Mouse (Mus musculus): ENCODE results near the gene Slc30a7.

Slc30a7 gene

DNA sequence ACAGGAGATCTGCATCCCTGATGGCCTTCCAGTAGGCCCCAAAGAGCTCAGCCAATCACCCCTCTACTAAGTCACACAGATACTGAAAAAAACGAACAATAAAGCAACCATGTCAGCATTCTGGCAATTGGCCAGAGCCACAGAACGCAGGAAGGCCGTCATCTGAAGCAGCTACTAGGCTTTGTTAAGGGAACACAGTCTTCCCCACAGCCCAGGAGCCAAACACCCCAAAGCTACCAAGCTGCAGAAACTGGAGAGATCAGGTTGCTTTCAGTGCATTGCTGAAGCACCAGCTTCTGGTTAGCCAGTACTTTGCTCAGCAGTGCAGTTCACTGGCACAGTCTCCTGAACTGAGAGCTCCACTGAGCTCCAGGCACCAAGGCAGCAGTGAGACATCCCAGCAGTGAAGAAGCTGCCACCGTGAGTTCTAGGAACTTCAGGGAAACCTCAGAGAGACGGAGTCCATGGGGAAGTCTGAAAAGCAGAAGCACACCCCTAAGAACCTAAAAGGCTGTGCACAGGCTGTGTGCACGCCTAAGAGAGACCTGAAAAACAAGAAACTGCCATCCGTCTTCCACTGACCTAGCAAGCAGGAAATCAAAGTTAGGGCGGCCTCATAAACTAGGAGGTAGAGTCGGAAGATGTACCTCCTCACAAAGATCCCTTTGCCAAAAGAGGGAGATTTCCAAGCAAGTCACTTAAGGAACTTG lies 21.9 kb downstream of the Slc30a7 start:
- DNase-seq (ENCODE audit: low read depth), result no peak

DNA sequence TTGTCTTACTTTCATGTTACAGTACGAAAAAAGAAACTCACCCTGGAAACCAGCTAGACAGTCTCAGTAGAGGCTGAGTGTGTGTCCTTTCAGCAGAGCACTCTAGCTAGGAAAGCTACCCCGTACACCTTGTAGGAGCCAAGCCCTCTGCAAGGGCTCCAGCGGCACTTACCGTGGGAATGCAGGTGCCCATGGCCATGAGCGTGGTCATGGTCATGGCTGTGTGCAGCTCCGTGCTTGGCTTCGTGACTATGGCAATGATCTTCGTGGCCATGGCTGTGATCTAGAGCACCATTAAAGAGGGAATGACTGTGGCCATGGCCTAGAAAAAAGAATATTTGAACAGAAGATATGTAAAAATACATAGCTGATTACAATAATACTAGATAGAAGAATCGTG lies 22.6 kb downstream of the Slc30a7 start:
- no peak for DNase-seq (ENCODE audit: low read depth)

DNA sequence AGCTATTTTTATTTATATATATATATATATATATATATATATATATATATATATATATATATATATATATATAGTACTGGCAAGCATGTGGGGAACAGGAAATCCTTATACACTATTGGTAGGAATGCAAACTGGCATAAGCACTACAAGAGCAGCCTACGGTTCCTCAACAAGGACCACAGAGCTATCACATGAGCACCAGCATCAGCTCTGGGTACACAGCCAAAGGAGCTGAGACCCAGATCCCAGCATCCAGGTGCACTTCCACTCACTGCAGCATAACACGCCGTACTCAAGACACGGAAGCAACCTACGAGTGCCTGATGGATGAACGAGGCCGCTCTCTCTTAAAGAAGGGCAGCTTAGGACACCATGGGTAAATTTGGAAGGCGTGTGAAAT lies 24.0 kb downstream of the Slc30a7 start:
- no peak for DNase-seq (ENCODE audit: low read depth)

DNA sequence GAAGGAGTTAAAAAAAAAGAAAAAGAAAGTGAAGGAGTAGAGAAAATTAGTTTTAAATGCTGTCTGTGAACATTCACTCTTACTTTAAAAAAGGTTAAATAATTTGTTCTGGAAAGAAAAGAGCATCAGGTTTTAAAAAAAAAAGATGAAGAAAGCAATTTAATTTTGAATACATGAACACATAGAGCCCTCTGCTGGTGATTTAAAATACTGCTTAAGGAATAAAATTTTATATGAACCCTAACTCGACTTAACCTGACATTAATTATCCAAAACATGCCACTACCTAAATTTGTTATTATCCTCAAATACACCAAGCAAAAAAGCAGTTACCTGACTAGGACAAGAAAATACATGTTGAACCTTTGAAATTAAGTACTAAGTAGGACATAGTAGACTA lies 28.2 kb downstream of the Slc30a7 start:
- DNase-seq (ENCODE audit: low read depth), result peak; percentile 13

DNA sequence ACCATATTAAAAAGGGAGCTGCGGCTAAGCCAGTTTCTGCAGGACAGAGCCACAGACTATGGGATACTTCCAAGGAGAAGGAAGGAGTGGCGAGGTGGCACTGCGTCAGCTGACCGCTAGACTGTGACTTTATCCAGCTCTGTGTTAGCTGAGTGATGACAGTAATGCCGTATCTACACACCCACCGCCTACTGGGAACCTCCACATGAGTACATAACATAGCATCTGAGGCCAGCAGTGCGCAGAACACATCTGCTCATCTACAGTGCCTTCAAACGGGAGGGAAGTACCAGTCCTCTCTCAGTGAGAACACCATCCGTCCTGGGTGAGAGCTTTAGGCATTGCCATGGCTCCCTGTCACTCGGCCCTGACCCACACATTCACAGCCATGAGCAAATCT lies 32.2 kb downstream of the Slc30a7 start:
- no peak for DNase-seq (ENCODE audit: low read depth)

DNA sequence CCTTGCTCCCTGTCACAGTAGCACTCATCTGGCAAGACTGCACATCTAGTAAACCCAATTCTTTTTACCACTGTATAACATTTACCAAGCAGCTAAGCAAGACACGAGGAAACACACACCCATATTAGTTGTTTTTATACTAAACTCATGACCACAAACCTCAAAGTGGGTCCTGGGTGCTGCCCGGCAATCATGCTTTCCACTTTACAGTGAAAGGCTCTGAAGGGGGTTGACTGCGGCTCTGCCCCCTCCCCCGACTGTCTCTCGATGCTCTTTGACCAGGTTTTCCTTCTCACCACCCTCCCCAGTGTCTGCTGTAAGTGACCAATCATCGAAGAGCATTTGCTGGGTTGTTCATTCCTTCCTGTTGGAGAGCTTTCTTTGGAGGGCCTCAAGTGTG lies 33.0 kb downstream of the Slc30a7 start:
- no peak for DNase-seq (ENCODE audit: low read depth)

DNA sequence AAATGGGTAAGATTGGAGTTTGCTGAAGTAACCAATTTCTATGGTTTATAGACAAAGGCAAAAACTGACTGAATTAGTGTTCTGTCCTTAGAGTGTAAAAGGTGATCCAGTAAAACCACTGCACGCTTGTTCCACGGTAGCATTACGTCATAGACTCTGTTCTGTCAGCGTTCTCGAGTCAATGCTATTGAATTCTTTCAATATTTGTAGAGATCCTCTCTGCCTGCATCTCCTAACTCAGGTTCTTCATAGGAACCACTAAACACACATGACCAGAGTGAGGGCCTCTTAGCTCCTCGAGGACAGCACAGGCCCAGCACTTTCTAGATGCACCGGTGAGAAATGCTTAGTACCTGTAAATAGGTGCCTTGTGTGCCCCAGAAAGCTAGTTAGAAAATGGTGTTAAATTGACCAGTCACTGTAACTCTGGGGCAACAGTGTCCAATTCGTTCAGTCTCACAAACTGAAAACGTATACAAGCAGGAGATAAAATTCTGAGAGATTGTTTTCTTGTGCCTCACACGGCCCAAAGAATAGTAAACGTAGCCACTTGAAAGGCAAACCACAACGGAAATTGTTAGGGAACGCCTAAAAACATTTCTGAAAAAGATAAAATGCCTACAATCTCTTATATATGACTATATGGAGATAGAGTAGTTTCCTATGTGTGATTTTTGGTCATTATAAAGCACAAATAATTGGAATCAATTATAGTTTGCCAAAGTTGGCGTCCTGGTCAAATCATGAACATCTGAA lies 35.1 kb downstream of the Slc30a7 start:
- no peak for DNase-seq (ENCODE audit: low read depth)

DNA sequence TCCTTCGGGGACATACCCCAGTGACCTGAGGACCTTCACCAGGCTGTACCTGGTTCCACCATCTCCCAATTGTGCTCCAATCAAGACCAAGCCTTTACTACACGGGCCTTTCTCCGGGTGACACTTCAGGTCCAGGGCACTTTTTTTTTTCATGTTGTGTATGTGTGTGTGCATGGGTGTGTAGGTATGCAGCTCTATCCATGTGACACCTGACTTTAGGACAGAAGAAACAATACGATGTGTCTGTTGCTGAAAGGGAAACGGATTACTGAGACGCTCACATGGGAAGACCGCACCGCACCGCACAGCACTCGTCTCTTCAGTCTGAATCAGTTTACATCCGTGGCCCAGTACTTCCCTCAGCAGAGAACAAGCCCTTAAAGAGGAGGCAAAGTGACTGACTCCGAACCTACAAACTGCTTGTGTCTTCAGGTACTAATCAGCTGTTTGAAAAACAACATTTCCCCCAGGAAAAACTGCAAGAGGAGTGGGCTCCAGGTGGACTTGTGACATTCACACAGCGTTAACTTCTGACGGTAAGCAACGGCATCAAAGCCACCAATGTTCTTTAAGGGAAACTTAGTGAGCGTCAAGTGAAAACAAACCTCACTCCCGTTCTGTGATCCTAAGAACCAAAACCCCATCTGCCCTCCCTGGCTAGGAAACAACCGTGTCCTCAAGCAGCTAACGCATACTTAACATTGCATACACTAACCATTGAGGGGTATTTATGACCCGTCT lies 36.0 kb downstream of the Slc30a7 start:
- DNase-seq (ENCODE audit: low read depth), result no peak

DNA sequence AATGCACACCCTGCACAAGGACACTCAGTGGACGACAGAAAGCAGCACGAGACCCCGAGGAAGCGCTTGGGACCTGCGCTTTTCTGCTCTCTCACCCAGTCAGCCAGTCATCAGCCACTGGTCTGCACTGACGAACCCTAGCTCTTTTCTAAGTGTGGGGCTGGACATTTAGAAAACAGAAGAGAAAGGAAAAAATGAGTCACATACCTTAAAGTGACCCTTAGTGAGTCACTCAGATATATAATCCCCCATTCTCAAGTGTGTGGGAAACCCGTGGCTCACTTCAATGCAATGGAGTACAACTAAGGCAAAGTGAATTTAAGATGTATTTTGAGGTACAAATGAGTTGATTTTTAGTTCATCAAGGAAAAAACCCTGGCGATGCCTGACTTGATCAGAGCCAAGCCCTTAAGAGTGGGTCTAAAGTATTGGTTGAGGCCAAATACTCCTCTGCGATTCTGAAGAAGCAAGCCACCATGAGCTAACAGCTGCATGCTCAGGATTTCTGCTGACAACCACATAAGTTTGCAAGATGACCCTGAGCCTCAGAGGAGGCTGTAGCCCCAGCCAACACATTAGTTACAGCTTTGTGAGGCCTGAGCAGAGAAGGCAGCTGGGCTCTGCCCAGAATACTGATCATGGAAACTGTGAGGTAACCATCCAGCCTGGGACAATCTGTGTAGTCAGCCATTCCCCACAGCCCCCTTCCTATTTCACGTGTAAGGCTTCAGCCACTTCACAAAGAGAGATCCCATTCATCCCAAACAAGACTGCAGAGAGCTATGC lies 38.3 kb downstream of the Slc30a7 start:
- no peak for DNase-seq (ENCODE audit: low read depth)

DNA sequence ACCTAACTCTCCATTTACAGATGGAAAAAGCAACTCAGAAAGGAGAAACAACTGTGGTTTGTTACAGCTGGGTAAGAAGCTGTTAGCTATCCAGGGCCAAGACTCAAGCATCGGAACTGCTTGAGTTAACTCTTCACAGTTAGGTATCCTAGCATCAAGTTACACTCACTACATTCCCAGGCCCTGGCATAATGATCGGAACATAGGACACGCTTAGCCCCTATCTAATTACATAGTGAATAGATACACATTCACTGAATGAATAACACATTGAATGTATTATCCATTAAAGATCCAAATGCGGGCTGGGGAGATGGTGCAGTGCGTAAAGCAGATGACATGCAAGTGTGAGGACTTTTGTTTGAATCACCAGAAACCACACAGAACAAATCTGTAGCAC lies 43.1 kb downstream of the Slc30a7 start:
- DNase-seq (ENCODE audit: low read depth), result no peak

DNA sequence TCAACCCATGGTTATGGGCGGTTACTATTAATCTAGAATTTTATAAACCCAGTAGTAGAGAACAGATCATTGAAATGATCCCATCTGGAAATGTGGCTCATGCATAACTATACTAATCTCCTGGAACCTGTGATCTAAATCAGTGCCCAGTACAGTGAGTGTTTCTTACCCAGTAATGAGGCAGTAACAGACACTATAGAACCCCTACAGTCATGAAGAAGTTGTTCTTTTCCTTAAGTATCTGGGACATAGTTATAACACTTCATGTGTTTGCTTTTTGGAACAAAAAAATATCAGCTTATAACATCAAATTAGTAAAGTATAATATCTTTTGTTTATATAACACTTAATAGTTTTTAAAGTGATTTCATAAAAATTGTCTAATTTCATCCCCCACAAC lies 43.6 kb downstream of the Slc30a7 start:
- no peak for DNase-seq (ENCODE audit: low read depth)

DNA sequence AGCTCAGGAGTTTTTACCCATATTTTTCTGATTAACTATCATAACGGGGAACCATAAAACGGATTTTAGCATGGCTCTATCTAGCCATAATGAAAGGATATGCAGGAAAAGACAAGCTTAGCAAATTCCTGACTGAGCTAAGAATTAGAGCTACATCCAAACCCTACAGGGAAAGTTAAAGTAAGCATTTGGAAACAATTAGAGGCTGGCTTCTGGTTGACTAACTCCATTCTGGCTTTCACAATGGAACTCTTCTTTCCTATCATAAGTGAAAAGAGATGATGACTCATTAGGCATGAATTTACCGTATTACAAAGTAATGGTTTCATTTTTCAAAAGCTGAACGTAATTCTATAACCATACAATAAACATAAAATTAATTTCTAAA lies 45.2 kb downstream of the Slc30a7 start:
- no peak for DNase-seq (ENCODE audit: low read depth)

DNA sequence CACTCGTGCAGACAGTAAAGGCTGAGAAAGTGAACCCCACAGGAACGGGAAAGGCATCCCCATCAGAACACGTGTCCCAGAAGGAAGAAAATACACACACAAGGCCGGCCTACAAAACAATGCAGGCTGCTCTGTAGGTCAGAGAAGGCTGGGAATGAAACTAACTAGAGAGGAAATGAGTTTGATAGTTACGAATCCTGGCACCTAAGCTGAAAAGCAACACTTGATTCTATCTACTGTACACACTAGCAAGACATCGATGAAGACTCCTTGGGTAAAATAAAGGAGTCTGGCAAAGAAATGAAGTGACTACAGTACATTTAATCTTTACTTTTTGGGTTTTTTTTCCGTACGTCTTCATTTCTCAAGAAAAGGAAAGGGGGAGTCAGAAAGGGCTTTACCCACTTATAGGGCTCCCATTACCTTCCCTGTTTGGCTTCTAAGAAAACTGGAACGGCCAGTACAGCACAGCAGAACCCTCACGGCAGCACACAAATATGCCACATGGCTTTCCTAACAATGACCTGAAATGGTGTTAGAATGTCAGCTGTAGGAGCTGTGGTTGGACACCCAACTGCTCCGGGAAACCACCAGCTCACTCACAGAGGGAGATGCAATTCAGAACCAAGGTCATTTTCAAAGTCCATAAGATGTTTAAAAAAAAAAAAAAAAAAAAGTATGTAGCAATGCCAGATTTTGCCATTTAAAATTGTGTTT lies 45.7 kb downstream of the Slc30a7 start:
- no peak for DNase-seq (ENCODE audit: low read depth)

DNA sequence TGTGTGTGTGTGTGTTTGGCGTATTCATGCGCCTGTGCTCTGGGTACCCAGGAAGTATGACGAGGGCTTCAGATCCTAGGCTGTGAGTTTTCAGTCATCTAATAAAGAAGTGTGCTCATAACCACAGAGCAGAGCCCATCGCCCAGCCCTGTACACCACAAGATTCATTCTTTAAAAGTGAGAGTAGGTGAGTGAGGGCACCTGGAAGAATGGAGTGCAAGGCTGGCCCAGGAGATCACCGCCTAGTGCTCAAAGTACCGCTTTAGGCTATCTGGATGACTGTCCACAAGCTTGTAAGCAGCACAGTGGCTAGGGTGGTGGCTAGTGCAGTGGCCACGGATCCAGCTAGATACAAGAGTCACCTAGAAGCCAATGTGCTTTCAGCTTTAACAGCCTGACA lies 50.0 kb downstream of the Slc30a7 start:
- DNase-seq (ENCODE audit: low read depth), result no peak

DNA sequence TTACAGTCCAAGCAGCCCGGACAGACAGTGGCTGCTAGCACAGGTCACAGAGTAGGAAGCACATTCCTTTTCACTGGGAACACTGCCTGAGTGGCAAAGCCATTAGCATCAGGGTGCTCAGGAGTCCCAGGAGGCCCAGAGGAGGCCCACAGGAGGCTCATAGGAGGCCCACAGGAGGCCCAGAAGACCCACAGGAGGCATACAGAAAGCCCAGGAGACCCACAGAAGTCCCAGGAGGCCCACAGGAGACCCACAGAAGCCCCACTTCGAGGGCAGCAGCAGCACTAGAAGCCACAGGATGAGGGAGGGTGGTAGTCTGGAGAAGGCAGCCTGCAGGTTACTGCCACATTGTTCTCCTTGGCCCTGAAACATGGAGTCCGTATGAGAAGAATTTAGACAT lies 54.1 kb downstream of the Slc30a7 start:
- no peak for DNase-seq (ENCODE audit: low read depth)

DNA sequence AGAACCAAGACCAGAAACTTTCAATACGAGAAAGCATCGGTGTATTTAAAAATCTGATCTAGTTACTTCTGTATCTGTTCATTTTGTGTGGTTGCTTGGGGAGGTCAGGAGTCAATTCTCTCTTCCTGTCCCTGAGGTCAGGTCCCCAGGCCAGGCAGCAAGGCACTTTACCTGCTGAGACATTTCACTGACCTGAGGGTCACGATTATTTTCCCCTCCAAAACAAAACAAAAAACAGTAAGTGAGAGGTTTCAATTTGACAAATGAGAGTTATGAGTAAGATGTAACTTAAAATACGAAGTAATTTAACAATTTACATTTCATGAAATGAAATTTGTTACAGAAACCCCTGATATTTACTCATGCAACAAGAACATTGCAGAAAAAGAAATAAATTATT lies 54.9 kb downstream of the Slc30a7 start:
- DNase-seq (ENCODE audit: low read depth), result no peak

DNA sequence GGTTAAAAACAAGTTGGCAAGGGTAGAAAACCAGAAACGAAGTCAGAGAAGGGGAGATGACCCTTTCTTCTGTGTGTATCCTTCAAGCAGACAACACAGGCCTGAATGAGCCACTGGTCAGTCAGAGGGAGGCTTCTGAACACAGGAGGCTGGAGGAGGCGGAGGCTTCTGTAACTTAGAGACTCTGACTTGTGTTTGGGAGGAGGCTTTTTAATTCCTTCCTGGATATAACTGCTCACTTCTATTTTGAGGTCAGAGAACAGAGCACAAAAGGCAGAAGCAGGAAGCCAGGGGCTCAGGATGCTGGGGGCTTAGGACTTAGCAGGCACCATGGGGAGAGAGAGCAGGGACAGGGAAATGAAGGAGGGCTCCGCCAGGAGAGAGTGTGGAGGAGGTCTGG lies 56.0 kb downstream of the Slc30a7 start:
- no peak for DNase-seq (ENCODE audit: low read depth)

DNA sequence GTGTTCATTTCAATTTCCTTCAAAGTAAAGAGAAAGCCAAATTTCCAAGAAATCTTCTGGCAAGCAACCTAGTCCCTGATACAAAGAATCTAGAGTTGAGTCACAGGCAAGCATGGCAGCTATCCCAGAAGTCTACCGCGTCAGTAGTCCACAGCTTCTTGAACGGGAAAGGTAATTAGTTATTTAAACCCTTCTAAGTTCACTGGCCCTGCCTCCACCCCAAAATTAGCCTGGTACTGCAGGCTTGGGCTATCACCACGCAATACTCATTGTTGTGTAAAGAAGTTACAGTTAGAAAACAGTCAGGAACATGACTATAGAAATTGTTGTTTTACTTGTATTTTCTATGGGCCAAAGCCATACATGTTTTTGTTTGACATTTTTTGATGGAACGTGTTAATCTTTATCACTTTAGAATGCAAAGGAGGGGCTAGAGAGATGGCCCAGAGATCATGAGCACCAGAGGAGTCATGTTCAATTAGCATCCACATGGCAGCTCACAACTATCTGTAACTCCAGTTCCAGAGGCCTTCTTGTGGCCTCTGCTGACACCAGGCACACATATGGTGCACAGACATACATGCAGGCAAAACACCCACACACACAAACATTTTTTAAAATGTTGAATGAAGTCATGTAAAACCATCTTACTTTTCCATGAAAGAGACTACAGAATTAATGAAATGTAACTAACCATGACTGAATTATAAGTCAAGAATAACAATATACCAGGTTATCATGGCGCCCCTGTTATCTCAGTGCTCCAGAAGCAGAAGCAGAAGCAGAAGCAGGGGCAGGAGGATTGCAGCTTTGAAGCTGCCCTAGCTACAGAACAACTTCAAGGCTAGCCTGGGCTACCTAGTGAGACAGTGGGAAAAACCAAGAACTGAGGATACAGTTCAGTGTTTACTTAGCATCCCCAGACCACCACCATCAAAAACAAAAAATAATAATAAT lies 57.0 kb downstream of the Slc30a7 start:
- no peak for DNase-seq (ENCODE audit: low read depth)

DNA sequence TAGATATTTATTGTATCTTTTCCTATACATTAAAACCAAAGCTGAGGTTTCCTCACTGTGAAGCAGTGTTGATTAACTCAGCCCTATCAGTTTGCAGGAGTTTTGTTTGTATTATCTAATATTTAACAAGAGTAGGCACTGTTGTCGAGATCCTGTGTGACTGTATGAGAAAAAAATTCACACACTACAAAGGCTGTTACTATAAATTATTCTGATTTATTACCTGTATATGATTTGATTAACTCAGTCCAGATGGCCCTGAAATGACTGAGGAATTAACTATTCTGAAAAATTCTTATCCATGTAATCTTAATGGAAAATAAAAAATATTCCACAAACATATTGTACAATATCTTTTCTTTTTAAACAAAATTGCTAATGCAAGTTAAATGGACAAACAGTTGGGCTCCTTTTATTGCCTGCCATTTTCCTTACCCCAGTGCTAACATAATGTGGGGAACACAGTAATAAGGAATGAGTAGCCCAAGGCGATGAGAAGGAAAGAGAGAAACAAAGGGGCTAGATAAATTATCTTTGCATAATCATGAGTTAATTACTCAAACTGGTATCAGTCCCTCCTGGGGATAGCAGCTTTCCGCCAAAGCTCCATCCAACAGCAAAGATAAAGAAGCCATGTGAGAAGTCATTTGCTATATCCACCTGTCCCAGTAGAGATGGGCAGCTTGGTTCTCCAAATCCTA lies 57.8 kb downstream of the Slc30a7 start:
- no peak for DNase-seq (ENCODE audit: low read depth)

DNA sequence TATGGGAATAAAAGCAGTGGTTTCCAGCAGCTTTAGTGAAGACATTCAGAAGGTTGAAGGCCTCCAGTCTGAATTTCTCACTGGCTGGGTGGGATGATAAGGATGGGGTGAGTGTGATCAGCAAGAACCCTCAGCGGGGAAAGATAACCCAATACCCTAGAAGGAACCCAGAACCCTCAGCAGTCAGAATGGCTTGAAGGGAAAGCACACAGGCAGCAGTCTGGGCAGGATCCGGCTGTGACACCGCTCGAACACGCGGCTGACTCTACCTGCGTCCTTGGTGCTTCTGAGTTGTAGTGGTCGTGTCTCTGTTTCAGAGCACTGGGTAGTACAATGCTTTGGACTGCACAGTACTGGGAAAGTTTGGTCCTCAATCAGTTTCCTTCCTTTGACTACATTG lies 60.9 kb downstream of the Slc30a7 start:
- DNase-seq (ENCODE audit: low read depth), result no peak

Data from c-Kit-positive CD71-positive TER-119-negative erythroid progenitor cells, embryonic 14.5 days (primary cell).